Mouse (Mus musculus): ENCODE data around the gene Aimp2. TPM values are rescaled to one million over a fixed set of nuclear protein-coding genes. Genes with fewer than 3 reads are reported as not detected.

Aimp2 gene
- polyA plus RNA-seq, 1 experiment from 2014 or later = 127 TPM

DNA sequence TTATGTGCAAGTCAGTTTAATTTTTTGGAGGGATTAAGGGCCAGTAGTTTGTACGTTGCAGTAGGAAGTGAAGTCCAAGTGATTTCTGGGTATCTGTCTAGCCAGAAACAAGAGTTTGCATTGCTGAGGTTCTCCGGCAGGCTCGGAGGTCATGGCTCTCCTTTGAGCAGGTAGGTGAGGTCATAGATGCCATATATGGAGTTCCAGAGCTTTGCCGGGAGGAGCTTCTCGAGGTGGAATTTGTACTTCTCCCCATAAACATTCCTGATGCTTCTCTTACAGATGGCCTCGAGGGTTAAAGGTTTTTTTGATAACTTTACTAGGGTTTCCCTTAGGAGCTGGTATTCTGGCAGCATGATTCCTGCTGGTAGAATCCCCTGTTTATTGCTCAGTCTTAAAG, 18.9 kb downstream of the Aimp2 start:
- 86% methylated on average over 6 of the region's 6 CpGs for WGBS
- Histone ChIP-seq H3K27ac (no peak overlapping the region), H3K4me3 (no peak overlapping the region), H3K36me3 (peaks cover 90% of the 10 kb centered on the region), H3K27me3 (ENCODE audit: insufficient read depth, poor library complexity, severe bottlenecking) (no peaks in the 10 kb centered on the region), H3K9me3 (peaks cover 4% of the 10 kb centered on the region; the same call in 1 of the 2 replicates), H3K4me1 (replicated peaks) (no peaks in the 10 kb centered on the region)
- no peak for DNase-seq (ENCODE audit: low spot score)

DNA sequence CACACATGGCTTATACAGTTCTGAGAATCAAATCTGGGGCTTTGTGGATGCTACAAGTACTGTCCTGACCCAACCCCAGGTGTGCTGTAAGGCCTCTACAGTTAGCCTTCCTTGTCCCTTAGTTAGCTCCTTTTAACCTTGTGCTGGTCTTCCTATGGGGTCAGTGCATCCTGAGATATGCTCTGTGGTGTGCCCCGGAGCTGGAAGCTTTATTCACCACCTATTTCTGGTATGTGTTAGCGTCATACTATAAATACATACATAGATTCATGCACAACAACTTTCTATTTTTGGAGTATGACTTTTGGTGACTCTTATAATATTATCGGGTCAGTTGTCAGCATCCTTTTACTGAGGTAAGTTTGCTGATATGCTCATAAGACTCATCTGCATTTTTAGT, 24.4 kb downstream of the Aimp2 start:
- peaks cover 7% of the 10 kb centered on the region; the same call in 1 of the 2 replicates for H3K9me3 ChIP-seq
- 95% methylated on average over 3 of the region's 3 CpGs for WGBS
- no peak overlapping the region for H3K4me3 ChIP-seq
- no peaks in the 10 kb centered on the region for H3K4me1 ChIP-seq (replicated peaks)
- no peaks in the 10 kb centered on the region for H3K27me3 ChIP-seq (ENCODE audit: insufficient read depth, poor library complexity, severe bottlenecking)
- no peak for DNase-seq (ENCODE audit: low spot score)
- peaks cover 98% of the 10 kb centered on the region for H3K36me3 ChIP-seq
- H3K27ac ChIP-seq = no peak overlapping the region

GRCm38 (mm10) chr5:143874571-143874970, 35.1 kb downstream of the Aimp2 start:
- DNase-seq (ENCODE audit: low spot score) = no peak
- Histone ChIP-seq H3K27ac (no peak overlapping the region), H3K36me3 (peaks cover 81% of the 10 kb centered on the region), H3K4me3 (no peak overlapping the region), H3K9me3 (no peaks in the 10 kb centered on the region), H3K27me3 (ENCODE audit: insufficient read depth, poor library complexity, severe bottlenecking) (no peaks in the 10 kb centered on the region), H3K4me1 (replicated peaks) (no peaks in the 10 kb centered on the region)
- WGBS = 74% methylated on average over 4 of the region's 4 CpGs

DNA sequence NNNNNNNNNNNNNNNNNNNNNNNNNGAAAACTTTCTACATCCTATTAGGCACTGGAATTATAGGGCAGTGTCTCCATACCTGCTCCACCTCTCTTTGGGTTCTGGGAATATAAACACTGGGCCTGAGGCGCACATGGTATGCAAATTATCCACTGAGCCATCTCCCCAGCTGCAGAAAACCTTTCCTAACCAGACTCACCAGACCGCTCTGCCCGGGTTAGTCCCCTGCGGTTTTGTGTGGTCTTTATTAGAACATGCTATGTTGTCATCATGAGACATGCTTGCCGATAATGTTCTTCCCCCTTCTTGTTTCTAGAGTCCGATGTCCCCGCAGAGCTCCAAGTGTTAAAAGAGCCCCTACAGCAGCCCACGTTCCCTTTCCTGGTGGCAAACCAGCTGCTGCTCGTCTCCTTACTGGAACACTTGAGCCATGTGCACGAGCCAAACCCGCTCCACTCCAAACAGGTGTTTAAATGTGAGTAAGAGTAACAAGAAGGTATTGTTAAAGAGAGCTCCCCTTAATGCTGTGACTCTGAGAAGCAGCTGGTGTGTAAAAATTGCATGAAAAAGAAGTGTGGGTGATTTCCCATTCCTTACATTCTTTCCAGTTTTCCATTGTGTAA, 38.0 kb downstream of the Aimp2 start:
- H3K9me3 ChIP-seq = no peaks in the 10 kb centered on the region
- 91% methylated on average over 11 of the region's 11 CpGs for WGBS
- H3K4me1 ChIP-seq (replicated peaks) = no peaks in the 10 kb centered on the region
- DNase-seq (ENCODE audit: low spot score) = no peak
- no peaks in the 10 kb centered on the region for H3K27me3 ChIP-seq (ENCODE audit: insufficient read depth, poor library complexity, severe bottlenecking)
- H3K4me3 ChIP-seq = no peak overlapping the region
- H3K27ac ChIP-seq = no peak overlapping the region
- peaks cover 52% of the 10 kb centered on the region for H3K36me3 ChIP-seq

Other genes with a start within 250 kb of the Aimp2 start
- gene Usp42, start 177.6 kb downstream of the Aimp2 start, polyA plus RNA-seq (2016; fragmentation: Nextera tagmentation; extraction: Ambion mirVana) = 27.0 and 28.4 TPM in 2 replicates
- gene Eif2ak1, start 92.1 kb downstream of the Aimp2 start, polyA plus RNA-seq (2016; fragmentation: Nextera tagmentation; extraction: Ambion mirVana) = 45.0 and 48.4 TPM in 2 replicates
- gene Ankrd61, start 12.2 kb downstream of the Aimp2 start, polyA plus RNA-seq (2016; fragmentation: Nextera tagmentation; extraction: Ambion mirVana) = 0.32 and 0.37 TPM in 2 replicates
- 30.7 and 35.8 TPM in 2 replicates for gene Pms2, start 117 bp upstream of the Aimp2 start, polyA plus RNA-seq (2016; fragmentation: Nextera tagmentation; extraction: Ambion mirVana)
- 0.56 and 0.77 TPM in 2 replicates for gene Gm42421, start 18.3 kb upstream of the Aimp2 start, polyA plus RNA-seq (2016; fragmentation: Nextera tagmentation; extraction: Ambion mirVana)
- 1.1 and 1.3 TPM in 2 replicates for gene Rsph10b, start 23.2 kb upstream of the Aimp2 start, polyA plus RNA-seq (2016; fragmentation: Nextera tagmentation; extraction: Ambion mirVana)
- gene Ccz1, start 105.0 kb upstream of the Aimp2 start, polyA plus RNA-seq (2016; fragmentation: Nextera tagmentation; extraction: Ambion mirVana) = 94.2 and 95.5 TPM in 2 replicates
- gene Ocm, start 116.8 kb upstream of the Aimp2 start, polyA plus RNA-seq (2016; fragmentation: Nextera tagmentation; extraction: Ambion mirVana) = not detected in 2 replicates
- gene Lmtk2, start 190.6 kb upstream of the Aimp2 start, polyA plus RNA-seq (2016; fragmentation: Nextera tagmentation; extraction: Ambion mirVana) = 5.4 and 5.8 TPM in 2 replicates

Measured in hindbrain, embryonic 10.5 days (tissue).